Mouse (Mus musculus): ENCODE measurements at regions not wholly inside any gene's neighbourhood (a gene's known extent, or its start where the extent isn't known, plus 50 kb on each side); places are given as distances from the start of the nearest gene placed in this dataset.

DNA sequence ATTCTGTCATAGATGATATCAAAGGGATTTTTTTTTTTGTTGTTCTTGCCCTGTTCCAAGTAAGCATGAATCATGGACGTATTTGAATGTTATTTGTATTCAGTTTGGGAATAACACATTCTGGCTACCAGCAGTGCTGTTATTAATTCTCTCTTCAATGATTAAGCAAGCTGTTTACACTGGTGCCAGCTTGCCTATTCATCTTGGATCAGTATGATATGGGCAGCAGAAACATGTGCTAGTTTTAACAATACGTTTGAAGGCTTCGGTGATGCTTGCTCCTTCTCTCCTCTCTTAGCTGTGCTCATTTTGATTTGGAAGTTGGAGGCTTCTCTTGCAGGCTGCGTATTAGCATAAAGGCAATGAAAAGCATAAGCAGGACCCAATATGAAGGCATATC lies 984.9 kb upstream of the Slc10a2 start:
- no peak for TF ChIP-seq CTCF (conservative IDR thresholded peaks at IDR 0.05; ENCODE audit: insufficient read depth, insufficient read length, low read depth, low read length)
- TF ChIP-seq POLR2A (IDR thresholded peaks at IDR 0.05; ENCODE audit: low read depth, low read length), result no peak

All from kidney, adult 2 months (tissue).